Mouse (Mus musculus): ENCODE measurements at regions not wholly inside any gene's neighbourhood (a gene's known extent, or its start where the extent isn't known, plus 50 kb on each side); places are given as distances from the start of the nearest gene placed in this dataset.

GRCm38 (mm10) chr4:71663397-71663796, 94.4 kb downstream of the Gm11232 start:
- Histone ChIP-seq H3K9me3 (no peaks in the 10 kb centered on the region), H3K36me3 (replicated peaks) (no peaks in the 10 kb centered on the region), H3K4me3 (no peak overlapping the region), H3K4me1 (no peaks in the 10 kb centered on the region), H3K27ac (replicated peaks) (no peak overlapping the region), H3K27me3 (replicated peaks; ENCODE audit: low read depth, poor library complexity, severe bottlenecking) (no peaks in the 10 kb centered on the region)
- DNase-seq (ENCODE audit: low spot score): no peak

- Histone ChIP-seq H3K27me3 (replicated peaks; ENCODE audit: low read depth, poor library complexity, severe bottlenecking) (no peaks in the 10 kb centered on the region), H3K4me3 (no peak overlapping the region), H3K36me3 (replicated peaks) (no peaks in the 10 kb centered on the region), H3K4me1 (no peaks in the 10 kb centered on the region), H3K27ac (replicated peaks) (no peak overlapping the region), H3K9me3 (peaks cover 3% of the 10 kb centered on the region; the same call in 1 of the 2 replicates)
- 96% methylated on average over 10 of the region's 10 CpGs for WGBS
- DNase-seq (ENCODE audit: low spot score): no peak
These were observed 117.2 kb downstream of the Gm11232 start for GRCm38 (mm10) chr4:71640521-71640920.

GRCm38 (mm10) chr4:71627088-71627487, 130.7 kb downstream of the Gm11232 start:
- Histone ChIP-seq H3K36me3 (replicated peaks) (no peaks in the 10 kb centered on the region), H3K27me3 (replicated peaks; ENCODE audit: low read depth, poor library complexity, severe bottlenecking) (no peaks in the 10 kb centered on the region), H3K9me3 (peaks cover 3% of the 10 kb centered on the region; the same call in 1 of the 2 replicates), H3K4me3 (no peak overlapping the region), H3K4me1 (no peaks in the 10 kb centered on the region; the same call in 1 of the 2 replicates), H3K27ac (replicated peaks) (no peak overlapping the region)
- no peak for DNase-seq (ENCODE audit: low spot score)
- WGBS: 41% methylated on average over 2 of the region's 2 CpGs

GRCm38 (mm10) chr4:71626626-71627025, 131.1 kb downstream of the Gm11232 start:
- no peaks in the 10 kb centered on the region for H3K36me3 ChIP-seq (replicated peaks)
- 61% methylated on average over 1 of the region's 1 CpGs for WGBS
- no peaks in the 10 kb centered on the region; the same call in 1 of the 2 replicates for H3K4me1 ChIP-seq
- no peak overlapping the region for H3K4me3 ChIP-seq
- no peaks in the 10 kb centered on the region for H3K27me3 ChIP-seq (replicated peaks; ENCODE audit: low read depth, poor library complexity, severe bottlenecking)
- no peak overlapping the region for H3K27ac ChIP-seq (replicated peaks)
- peaks cover 3% of the 10 kb centered on the region; the same call in 1 of the 2 replicates for H3K9me3 ChIP-seq
- no peak for DNase-seq (ENCODE audit: low spot score)

GRCm38 (mm10) chr4:71624771-71625170, 133.0 kb downstream of the Gm11232 start:
- Histone ChIP-seq H3K9me3 (peaks cover 3% of the 10 kb centered on the region; the same call in 1 of the 2 replicates), H3K4me1 (no peaks in the 10 kb centered on the region; the same call in 1 of the 2 replicates), H3K36me3 (replicated peaks) (no peaks in the 10 kb centered on the region), H3K27me3 (replicated peaks; ENCODE audit: low read depth, poor library complexity, severe bottlenecking) (no peaks in the 10 kb centered on the region), H3K4me3 (no peak overlapping the region), H3K27ac (replicated peaks) (no peak overlapping the region)
- 85% methylated on average over 2 of the region's 2 CpGs for WGBS
- no peak for DNase-seq (ENCODE audit: low spot score)

- Histone ChIP-seq H3K4me1 (no peaks in the 10 kb centered on the region), H3K36me3 (replicated peaks) (no peaks in the 10 kb centered on the region), H3K9me3 (peaks cover 5% of the 10 kb centered on the region; the same call in 1 of the 2 replicates), H3K27me3 (replicated peaks; ENCODE audit: low read depth, poor library complexity, severe bottlenecking) (no peaks in the 10 kb centered on the region), H3K4me3 (no peak overlapping the region), H3K27ac (replicated peaks) (no peak overlapping the region)
- 91% methylated on average over 1 of the region's 1 CpGs for WGBS
- no peak for DNase-seq (ENCODE audit: low spot score)
These were observed 144.0 kb downstream of the Gm11232 start for GRCm38 (mm10) chr4:71613720-71614119.

- DNase-seq (ENCODE audit: low spot score): no peak
- H3K27ac ChIP-seq (replicated peaks): no peak overlapping the region
- 90% methylated on average over 2 of the region's 2 CpGs for WGBS
- no peak overlapping the region for H3K4me3 ChIP-seq
- H3K36me3 ChIP-seq (replicated peaks): no peaks in the 10 kb centered on the region
- no peaks in the 10 kb centered on the region for H3K9me3 ChIP-seq
- no peaks in the 10 kb centered on the region for H3K4me1 ChIP-seq
- no peaks in the 10 kb centered on the region for H3K27me3 ChIP-seq (replicated peaks; ENCODE audit: low read depth, poor library complexity, severe bottlenecking)
These were observed 171.9 kb downstream of the Gm11232 start for GRCm38 (mm10) chr4:71585880-71586279.

GRCm38 (mm10) chr4:71560656-71561055, 197.1 kb downstream of the Gm11232 start:
- no peak for DNase-seq (ENCODE audit: low spot score)
- WGBS: 89% methylated on average over 5 of the region's 5 CpGs
- H3K27ac ChIP-seq (replicated peaks): no peak overlapping the region
- H3K9me3 ChIP-seq: no peaks in the 10 kb centered on the region
- no peaks in the 10 kb centered on the region for H3K36me3 ChIP-seq (replicated peaks)
- H3K4me1 ChIP-seq: no peaks in the 10 kb centered on the region
- no peaks in the 10 kb centered on the region for H3K27me3 ChIP-seq (replicated peaks; ENCODE audit: low read depth, poor library complexity, severe bottlenecking)
- no peak overlapping the region for H3K4me3 ChIP-seq

- H3K9me3 ChIP-seq: no peaks in the 10 kb centered on the region
- no peak overlapping the region for H3K27ac ChIP-seq (replicated peaks)
- H3K4me3 ChIP-seq: no peak overlapping the region
- H3K4me1 ChIP-seq: no peaks in the 10 kb centered on the region
- no peaks in the 10 kb centered on the region for H3K36me3 ChIP-seq (replicated peaks)
- no peak for DNase-seq (ENCODE audit: low spot score)
- no peaks in the 10 kb centered on the region for H3K27me3 ChIP-seq (replicated peaks; ENCODE audit: low read depth, poor library complexity, severe bottlenecking)
These were observed 218.6 kb downstream of the Gm11232 start for GRCm38 (mm10) chr4:71539200-71539599.

- H3K4me3 ChIP-seq: no peak overlapping the region
- no peaks in the 10 kb centered on the region for H3K36me3 ChIP-seq (replicated peaks)
- H3K27ac ChIP-seq (replicated peaks): no peak overlapping the region
- no peaks in the 10 kb centered on the region for H3K4me1 ChIP-seq
- no peaks in the 10 kb centered on the region for H3K27me3 ChIP-seq (replicated peaks; ENCODE audit: low read depth, poor library complexity, severe bottlenecking)
- H3K9me3 ChIP-seq: no peaks in the 10 kb centered on the region
- DNase-seq (ENCODE audit: low spot score): no peak
- 92% methylated on average over 2 of the region's 2 CpGs for WGBS
These were observed 219.8 kb downstream of the Gm11232 start for GRCm38 (mm10) chr4:71537971-71538370.

- 79% methylated on average over 4 of the region's 4 CpGs for WGBS
- Histone ChIP-seq H3K36me3 (replicated peaks) (no peaks in the 10 kb centered on the region), H3K27ac (replicated peaks) (no peak overlapping the region), H3K9me3 (no peaks in the 10 kb centered on the region), H3K4me1 (no peaks in the 10 kb centered on the region), H3K4me3 (no peak overlapping the region), H3K27me3 (replicated peaks; ENCODE audit: low read depth, poor library complexity, severe bottlenecking) (no peaks in the 10 kb centered on the region)
- no peak for DNase-seq (ENCODE audit: low spot score)
These were observed 233.4 kb downstream of the Gm11232 start for GRCm38 (mm10) chr4:71524255-71524970.

- no peaks in the 10 kb centered on the region for H3K27me3 ChIP-seq (replicated peaks; ENCODE audit: low read depth, poor library complexity, severe bottlenecking)
- H3K36me3 ChIP-seq (replicated peaks): no peaks in the 10 kb centered on the region
- DNase-seq (ENCODE audit: low spot score): no peak
- H3K9me3 ChIP-seq: no peaks in the 10 kb centered on the region
- no peak overlapping the region for H3K27ac ChIP-seq (replicated peaks)
- peaks cover 10% of the 10 kb centered on the region for H3K4me1 ChIP-seq
- H3K4me3 ChIP-seq: no peak overlapping the region
These were observed 237.0 kb downstream of the Gm11232 start for GRCm38 (mm10) chr4:71520751-71521150.

- peaks cover 10% of the 10 kb centered on the region for H3K4me1 ChIP-seq
- H3K9me3 ChIP-seq: no peaks in the 10 kb centered on the region
- no peak overlapping the region for H3K4me3 ChIP-seq
- 47% methylated on average over 2 of the region's 2 CpGs for whole genome bisulfite sequencing
- peak; percentile 17 for DNase-seq (ENCODE audit: low spot score)
- no peak overlapping the region for H3K27ac ChIP-seq (replicated peaks)
- no peaks in the 10 kb centered on the region for H3K36me3 ChIP-seq (replicated peaks)
- no peaks in the 10 kb centered on the region for H3K27me3 ChIP-seq (replicated peaks; ENCODE audit: low read depth, poor library complexity, severe bottlenecking)
These were observed 239.8 kb downstream of the Gm11232 start for GRCm38 (mm10) chr4:71517921-71518404.
